Comparison of ENCODE assay signal across 8 mouse cellular contexts in the genomic region with DNA sequence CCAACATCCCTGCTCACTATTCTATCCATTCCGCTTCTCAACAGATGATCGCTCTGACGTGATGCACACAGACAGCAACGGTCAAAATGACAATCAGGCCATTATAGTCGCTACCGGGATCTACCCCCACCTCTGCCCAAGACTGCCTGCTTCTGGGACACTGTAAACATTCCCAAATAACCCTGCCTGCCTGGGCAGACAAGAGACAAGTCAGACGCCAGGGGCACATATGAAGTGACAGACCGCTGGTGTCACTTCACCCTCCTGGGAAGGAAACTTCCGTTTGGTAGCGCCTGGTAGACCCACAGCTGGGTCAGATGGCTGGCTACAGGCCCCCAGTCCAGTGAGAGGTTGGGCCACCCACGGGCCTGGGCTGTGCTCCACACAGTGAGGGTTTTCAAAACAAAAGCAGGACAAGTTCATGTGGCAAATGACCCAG. TPM values are rescaled to one million over a fixed set of nuclear protein-coding genes. Genes with fewer than 3 reads are reported as not detected.
DNase-seq lines count a peak whose midpoint lies in the region; ATAC-seq and TF ChIP-seq lines count a peak whose summit lies in the region.

No protein-coding gene starts in this region.

- WGBS in heart, adult 2 months, result 51% methylated on average over 11 of the region's 11 CpGs
- 25% methylated on average over 11 of the region's 11 CpGs for WGBS in embryonic facial prominence, embryonic 12.5 days
- WGBS in hindbrain, embryonic 15.5 days, result 24% methylated on average over 11 of the region's 11 CpGs

- H3K4me2 ChIP-seq in embryonic facial prominence, embryonic 12.5 days (replicated peaks), result peak overlapping the region; percentile 94
- H3K4me2 ChIP-seq in hindbrain, embryonic 15.5 days, result peak overlapping the region; percentile 94

- peak in 1 of 2 experiments; percentile 40 for DNase-seq in heart, adult 2 months
- no peak for DNase-seq in heart, adult 9 months (ENCODE audit: low spot score in 2 of 2)
- peak; percentile 43 for DNase-seq in CD4-positive, CD25-positive, alpha-beta regulatory T cell, adult 2 months (ENCODE audit: low read depth, low spot score)
- no peak for DNase-seq in testis, postnatal 10 days (ENCODE audit: low spot score)
- DNase-seq in urinary bladder, adult 18-20 months (ENCODE audit: low spot score in 2 of 2), result no peak

- intact Hi-C loops in heart, adult 2 months (cut with DNase I), result no loop called here

- no peaks in the 10 kb centered on the region for H3K79me2 ChIP-seq in heart, adult 2 months (replicated peaks; ENCODE audit: control insufficient read depth, insufficient read depth, low read length)

- H3K4me3 ChIP-seq in heart, adult 2 months, result peak overlapping the region; percentile 60
- H3K4me3 ChIP-seq in embryonic facial prominence, embryonic 12.5 days, result peak overlapping the region; percentile 81
- peak overlapping the region; percentile 95 for H3K4me3 ChIP-seq in hindbrain, embryonic 15.5 days
- H3K4me3 ChIP-seq in megakaryocyte, embryonic 14.5 days (replicated peaks), result peak overlapping the region; percentile 98

- H3K27me3 ChIP-seq in heart, adult 2 months (ENCODE audit: control insufficient read depth, insufficient read depth, low read length), result no peaks in the 10 kb centered on the region
- peaks cover 16% of the 10 kb centered on the region for H3K27me3 ChIP-seq in embryonic facial prominence, embryonic 12.5 days
- no peaks in the 10 kb centered on the region for H3K27me3 ChIP-seq in hindbrain, embryonic 15.5 days
- H3K27me3 ChIP-seq in megakaryocyte, embryonic 14.5 days (replicated peaks), result no peaks in the 10 kb centered on the region

- peak overlapping the region; percentile 83 for H3K27ac ChIP-seq in heart, adult 2 months
- H3K27ac ChIP-seq in embryonic facial prominence, embryonic 12.5 days, result no peak overlapping the region
- H3K27ac ChIP-seq in hindbrain, embryonic 15.5 days (replicated peaks), result no peak overlapping the region

- TF ChIP-seq CTCF in heart, adult 2 months (IDR thresholded peaks at IDR 0.05), result no peak

- H3K9ac ChIP-seq in heart, adult 2 months (ENCODE audit: low read depth, low read length), result no peak overlapping the region
- H3K9ac ChIP-seq in embryonic facial prominence, embryonic 12.5 days, result no peak overlapping the region
- H3K9ac ChIP-seq in hindbrain, embryonic 15.5 days, result 0 out of 2 replicates have a peak overlapping the region, but pooled peaks have one; percentile 89

- H3K4me1 ChIP-seq in heart, adult 2 months (ENCODE audit: control insufficient read depth, insufficient read depth, low read length), result peaks cover 4% of the 10 kb centered on the region; the same call in 1 of the 2 replicates
- peaks cover 19% of the 10 kb centered on the region for H3K4me1 ChIP-seq in embryonic facial prominence, embryonic 12.5 days
- H3K4me1 ChIP-seq in hindbrain, embryonic 15.5 days (replicated peaks), result peaks cover 28% of the 10 kb centered on the region
- H3K4me1 ChIP-seq in megakaryocyte, embryonic 14.5 days, result peaks cover 78% of the 10 kb centered on the region

- ATAC-seq in embryonic facial prominence, embryonic 12.5 days (ENCODE audit: insufficient number of reproducible peaks, insufficient read depth, low FRiP score, low TSS enrichment), result no peak
- peak; percentile 9; the same call in 1 of the 2 replicates for ATAC-seq in hindbrain, embryonic 15.5 days (ENCODE audit: low FRiP score, low read depth)

- no peaks in the 10 kb centered on the region for H3K9me3 ChIP-seq in embryonic facial prominence, embryonic 12.5 days
- H3K9me3 ChIP-seq in hindbrain, embryonic 15.5 days, result no peaks in the 10 kb centered on the region
- H3K9me3 ChIP-seq in megakaryocyte, embryonic 14.5 days, result no peaks in the 10 kb centered on the region

- no peaks in the 10 kb centered on the region for H3K36me3 ChIP-seq in heart, adult 2 months (ENCODE audit: control insufficient read depth, insufficient read depth, low read length)
- no peaks in the 10 kb centered on the region for H3K36me3 ChIP-seq in embryonic facial prominence, embryonic 12.5 days
- no peaks in the 10 kb centered on the region for H3K36me3 ChIP-seq in hindbrain, embryonic 15.5 days
- H3K36me3 ChIP-seq in megakaryocyte, embryonic 14.5 days (replicated peaks; ENCODE audit: low read length), result peaks cover 38% of the 10 kb centered on the region

- TF ChIP-seq EP300 in heart, adult 2 months (IDR thresholded peaks at IDR 0.05; ENCODE audit: insufficient read depth, low read depth, low read length), result no peak

- TF ChIP-seq POLR2A in heart, adult 2 months (IDR thresholded peaks at IDR 0.05; ENCODE audit: insufficient read depth, low read depth, low read length), result no peak

RNA-seq across cellular contexts. Expression of gene Sema4d, which starts 1.4 kb away (rescaled TPM):
- 10 to 100 TPM; 52.2 to 67.6 TPM for total RNA-seq in heart, adult 2 months (2021)
- 51.7 and 52.2 TPM in 2 replicates for polyA plus RNA-seq in heart, adult 2 months (2012; rRNA removed)
- 6.8 and 7.1 TPM in 2 replicates for polyA plus RNA-seq in embryonic facial prominence, embryonic 12.5 days (2016; fragmentation: Nextera tagmentation; extraction: Ambion mirVana)
- 14.3 and 14.8 TPM in 2 replicates for polyA plus RNA-seq in hindbrain, embryonic 15.5 days (2015; fragmentation: Nextera tagmentation; extraction: Ambion mirVana)
- polyA plus RNA-seq in megakaryocyte, embryonic 14.5 days (2012; ENCODE audit: insufficient read depth, low replicate concordance), result 55.2 and 58.6 TPM in 2 replicates

RNA-seq across cellular contexts. Expression of gene Gadd45g, which starts 54.3 kb away (rescaled TPM):
- 10 to 100 TPM in 1 of 2 experiments, 1 to 10 TPM in 1; 8.2 to 19.0 TPM for total RNA-seq in heart, adult 2 months (2021)
- polyA plus RNA-seq in heart, adult 2 months (2012; rRNA removed), result 19.7 and 24.3 TPM in 2 replicates
- 60.3 TPM in 2 replicates for polyA plus RNA-seq in embryonic facial prominence, embryonic 12.5 days (2016; fragmentation: Nextera tagmentation; extraction: Ambion mirVana)
- polyA plus RNA-seq in hindbrain, embryonic 15.5 days (2015; fragmentation: Nextera tagmentation; extraction: Ambion mirVana), result 57.9 and 89.0 TPM in 2 replicates
- polyA plus RNA-seq in megakaryocyte, embryonic 14.5 days (2012; ENCODE audit: insufficient read depth, low replicate concordance), result 115 and 668 TPM in 2 replicates
